Mouse (Mus musculus) liver, postnatal 0 days (tissue): ENCODE data around the gene AC124502.3. TPM values are rescaled to one million over a fixed set of nuclear protein-coding genes. Genes with fewer than 3 reads are reported as not detected.
"Not testable (repeated sequence)": the region's sequence is repeated elsewhere in the genome, so short reads cannot be mapped to it uniquely, and the experiment has no call there.

ENCODE experiments used
- ATAC-seq: fragments of 200-750 bp; cut with Nextera tagmentation; 2 replicates; pipeline ENCODE4 v1.8.0; 2017; ENCODE audit warnings: mild to moderate bottlenecking, moderate library complexity
- DNase-seq: peaks from one replicate; pipeline ENCODE4 v3.0.0-alpha.2; 2016
- H3K27ac ChIP-seq: fragments of 300-500 bp; sonication (generic); 2 replicates; pipeline ENCODE4 v1.5.1; 2014; ENCODE audit warnings: antibody characterized with exemption, moderate library complexity, mild to moderate bottlenecking, low read depth
- H3K27me3 ChIP-seq: fragments of 300-500 bp; sonication (generic); 2 replicates; pipeline ENCODE4 v1.6.1; 2014; ENCODE audit warnings: low read length, control low read depth, mixed read lengths; ENCODE audit not compliant: insufficient read depth
- H3K36me3 ChIP-seq: fragments of 300-500 bp; sonication (generic); replicated peaks from 2 replicates; pipeline ENCODE4 v1.6.1; 2014; ENCODE audit warnings: mild to moderate bottlenecking, control low read depth, low read length, moderate library complexity, mixed read lengths; ENCODE audit not compliant: insufficient read depth
- H3K4me1 ChIP-seq: fragments of 300-500 bp; sonication (generic); 2 replicates; pipeline ENCODE4 v1.6.1; 2014; ENCODE audit warnings: antibody characterized with exemption, mild to moderate bottlenecking, control low read depth; ENCODE audit not compliant: insufficient read depth
- H3K4me2 ChIP-seq: fragments of 300-500 bp; sonication (generic); 2 replicates; pipeline ENCODE4 v1.6.1; 2014; ENCODE audit warnings: low read depth, mild to moderate bottlenecking, low read length, moderate library complexity, mixed read lengths
- H3K4me3 ChIP-seq: fragments of 300-500 bp; sonication (generic); 2 replicates; pipeline ENCODE4 v1.5.1; 2014; ENCODE audit warnings: low read depth, low read length
- H3K9ac ChIP-seq: fragments of 300-500 bp; sonication (generic); replicated peaks from 2 replicates; pipeline ENCODE4 v1.6.1; 2014; ENCODE audit warnings: mild to moderate bottlenecking, moderate library complexity
- H3K9me3 ChIP-seq: fragments of 300-500 bp; sonication (generic); 2 replicates; pipeline ENCODE4 v1.6.1; 2016; ENCODE audit warnings: mild to moderate bottlenecking, control low read depth, low read length, mixed read lengths
- CTCF ChIP-seq: sonication (generic); IDR thresholded peaks from 2 replicates; pipeline ENCODE4 v1.5.1; 2016; ENCODE audit warnings: antibody characterized with exemption, low read depth
- EP300 ChIP-seq: IDR thresholded peaks from 2 replicates; pipeline ENCODE4 v1.6.1; 2016; ENCODE audit warnings: antibody characterized with exemption, low read depth, mild to moderate bottlenecking
- WGBS: fragments of 180-500 bp; shearing (Covaris S2); extraction: QIAGEN DNeasy Blood & Tissue Kit; methylation state at CpG from one replicate; pipeline ENCODE4 v1.1.7; 2014; ENCODE audit not compliant: insufficient replicate concordance; 5-methylcytosine and 5-hydroxymethylcytosine counted together
- polyA plus RNA-seq: library from polyadenylated mRNA; unstranded; fragments of >200 nt; fragmentation: Nextera tagmentation; extraction: Ambion mirVana; gene quantifications from 2 replicates; pipeline ENCODE4 v1.2.1, GENCODE M21; 2015

Gene AC124502.3
- polyA plus RNA-seq, 1 experiment from 2014 or later: 0.31 TPM

GRCm38 (mm10) chr19:5085145-5085863 lies 46.6 kb downstream of the AC124502.3 start, which contains the start of gene Tmem151a:
Tmem151a (minus strand) TSS chr19:5085531.
- no peaks in the 10 kb centered on the region for H3K9me3 ChIP-seq
- no peak within 1 kb of the TSS; the same call in 1 of the 2 replicates for H3K9ac ChIP-seq
- 2% methylated on average over 61 of the region's 69 CpGs for WGBS
- H3K27ac ChIP-seq: no peak within 1 kb of the TSS
- H3K36me3 ChIP-seq: no peaks in the 10 kb centered on the region
- H3K4me2 ChIP-seq: peak within 1 kb of the TSS; percentile 91
- peaks cover 25% of the 10 kb centered on the region for H3K4me1 ChIP-seq
- peaks cover 58% of the 10 kb centered on the region for H3K27me3 ChIP-seq
- DNase-seq (peak; percentile 59), ATAC-seq (no peak)
- TF ChIP-seq EP300 (no peak), CTCF (no peak)
- H3K4me3 ChIP-seq: peak within 1 kb of the TSS; percentile 56

GRCm38 (mm10) chr19:5086533-5086932 lies 47.8 kb downstream of the AC124502.3 start:
- not testable (repeated sequence) for DNase-seq, H3K36me3 ChIP-seq, H3K27ac ChIP-seq, H3K9me3 ChIP-seq, H3K4me3 ChIP-seq, H3K4me2 ChIP-seq, H3K9ac ChIP-seq, ATAC-seq
- 54% methylated on average over 4 of the region's 4 CpGs for WGBS
- peaks cover 48% of the 10 kb centered on the region for H3K27me3 ChIP-seq
- H3K4me1 ChIP-seq: peaks cover 25% of the 10 kb centered on the region
- TF ChIP-seq CTCF: peak; percentile 36; the same call in 1 of the 2 replicates

- H3K27ac ChIP-seq: peak within 1 kb of the TSS; percentile 89
- peaks cover 25% of the 10 kb centered on the region for H3K4me1 ChIP-seq
- DNase-seq (peak; percentile 95), ATAC-seq (peak; percentile 90)
- peaks cover 33% of the 10 kb centered on the region for H3K27me3 ChIP-seq
- WGBS: under 1% methylated on average over 58 of the region's 58 CpGs
- H3K9me3 ChIP-seq: no peaks in the 10 kb centered on the region
- H3K9ac ChIP-seq: peak within 1 kb of the TSS; percentile 79
- peak within 1 kb of the TSS; percentile 97 for H3K4me2 ChIP-seq
- TF ChIP-seq EP300 (peak; percentile 42; the same call in 1 of the 2 replicates), CTCF (peak; percentile 65)
- peaks cover 8% of the 10 kb centered on the region for H3K36me3 ChIP-seq
- peak within 1 kb of the TSS; percentile 85 for H3K4me3 ChIP-seq
These were observed 49.4 kb downstream of the AC124502.3 start, which contains the start of gene Yif1a for GRCm38 (mm10) chr19:5087884-5088728. Yif1a (plus strand) TSS chr19:5088538.

DNA sequence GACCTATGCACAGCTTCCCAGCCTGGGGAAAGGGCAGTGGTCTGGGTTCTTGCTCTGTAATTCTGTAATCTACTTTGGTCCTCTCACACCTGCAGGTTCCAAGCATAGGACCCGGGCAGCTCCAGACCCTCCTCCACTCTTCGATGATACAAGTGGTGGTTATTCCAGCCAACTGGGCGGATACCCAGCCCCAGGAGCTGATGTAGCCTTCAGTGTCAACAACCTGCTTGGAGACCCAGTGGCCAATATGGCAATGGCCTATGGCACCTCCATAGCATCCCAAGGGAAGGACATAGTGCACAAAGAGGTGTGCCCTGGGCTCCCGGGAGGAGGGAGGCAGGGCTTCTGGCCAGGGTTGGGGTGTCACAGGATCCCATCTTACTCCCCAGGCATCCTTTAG lies 50.6 kb downstream of the AC124502.3 start:
- 81% methylated on average over 4 of the region's 4 CpGs for WGBS

GRCm38 (mm10) chr19:5092083-5092482 lies 53.4 kb downstream of the AC124502.3 start:
- H3K27ac ChIP-seq: no peak overlapping the region
- 84% methylated on average over 10 of the region's 10 CpGs for WGBS
- no peak overlapping the region for H3K4me2 ChIP-seq

More for the DNA sequence above, 50.6 kb downstream of the AC124502.3 start:
- no peak for DNase-seq
- TF ChIP-seq EP300 (no peak), CTCF (no peak)
- H3K4me3 ChIP-seq: peak overlapping the region; percentile 85
- no peak overlapping the region for H3K27ac ChIP-seq
- H3K9me3 ChIP-seq: no peaks in the 10 kb centered on the region
- peak overlapping the region; percentile 79; the same call in 1 of the 2 replicates for H3K9ac ChIP-seq
- peaks cover 8% of the 10 kb centered on the region for H3K36me3 ChIP-seq
- peaks cover 25% of the 10 kb centered on the region for H3K4me1 ChIP-seq
- H3K27me3 ChIP-seq: peaks cover 20% of the 10 kb centered on the region
- ATAC-seq: no peak
- H3K4me2 ChIP-seq: peak overlapping the region; percentile 97

More at GRCm38 (mm10) chr19:5092083-5092482, 53.4 kb downstream of the AC124502.3 start:
- H3K9ac ChIP-seq: no peak overlapping the region
- no peak overlapping the region for H3K4me3 ChIP-seq
- no peak for ATAC-seq
- no peak for DNase-seq
- no peak for TF ChIP-seq EP300
- TF ChIP-seq CTCF: no peak
- peaks cover 13% of the 10 kb centered on the region for H3K27me3 ChIP-seq
- H3K4me1 ChIP-seq: peaks cover 17% of the 10 kb centered on the region
- no peaks in the 10 kb centered on the region for H3K9me3 ChIP-seq
- peaks cover 8% of the 10 kb centered on the region for H3K36me3 ChIP-seq
